8 mouse cellular contexts compared by ENCODE assay signal in the genomic region with DNA sequence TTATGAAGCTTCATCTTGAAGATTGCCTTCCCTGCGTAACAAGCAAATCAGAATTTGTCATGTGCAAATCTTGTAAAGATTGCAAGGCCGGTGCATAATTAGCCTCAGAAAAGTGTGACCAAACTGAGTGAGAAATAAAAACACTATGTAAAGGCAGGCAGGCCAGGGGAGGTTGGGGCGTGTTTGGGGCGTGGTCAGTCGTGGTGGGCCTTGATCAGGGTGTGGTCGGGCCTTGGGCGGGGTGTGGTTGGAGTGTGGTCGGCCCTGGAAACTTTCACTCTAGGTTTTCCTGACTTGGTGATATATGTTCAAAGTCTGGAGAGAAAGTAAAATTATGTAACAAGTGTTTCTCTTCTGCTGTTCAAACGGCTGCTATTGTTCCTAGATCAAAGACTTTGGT.
DNase-seq lines count a peak whose midpoint lies in the region; ATAC-seq and TF ChIP-seq lines count a peak whose summit lies in the region.

No protein-coding gene starts in this region.

- no peak for TF ChIP-seq CTCF in C2C12 (IDR thresholded peaks at IDR 0.05; ENCODE audit: control insufficient read depth, insufficient read depth, insufficient read length)
- no peak for TF ChIP-seq CTCF in hindbrain, postnatal 0 days (IDR thresholded peaks at IDR 0.05; ENCODE audit: low read depth)

- H3K4me1 ChIP-seq in lung, embryonic 16.5 days (replicated peaks; ENCODE audit: control insufficient read depth, insufficient read depth, low read length): peaks cover 16% of the 10 kb centered on the region
- peaks cover 8% of the 10 kb centered on the region; the same call in 1 of the 2 replicates for H3K4me1 ChIP-seq in hindbrain, postnatal 0 days (ENCODE audit: insufficient read depth, low read length)

- H3K4me3 ChIP-seq in C2C12 (ENCODE audit: insufficient read depth, poor library complexity, severe bottlenecking): peak overlapping the region; percentile 39
- no peak overlapping the region for H3K4me3 ChIP-seq in lung, embryonic 16.5 days (ENCODE audit: low read length)
- H3K4me3 ChIP-seq in hindbrain, postnatal 0 days (ENCODE audit: low read length): no peak overlapping the region

- WGBS in lung, embryonic 16.5 days: 45% methylated on average over 9 of the region's 9 CpGs
- 72% methylated on average over 9 of the region's 9 CpGs for WGBS in hindbrain, postnatal 0 days

- peak; percentile 67 for DNase-seq in c-Kit-negative CD71-positive TER-119-positive erythroid progenitor cells, embryonic 14.5 days (ENCODE audit: low read depth, low spot score)
- peak; percentile 77 to 86 for DNase-seq in spleen, postnatal 36 days (ENCODE audit: low spot score in 2 of 2)
- no peak for DNase-seq in Muller cell, postnatal 12 days (ENCODE audit: inconsistent ontology term)
- no peak for DNase-seq in hindbrain, postnatal 0 days (ENCODE audit: low spot score)
- no peak for DNase-seq in right cerebral cortex, postnatal 10 days (ENCODE audit: low spot score in 2 of 2)
- no peak for DNase-seq in urinary bladder, postnatal 10 days (ENCODE audit: low spot score)

- H3K9me3 ChIP-seq in lung, embryonic 16.5 days (ENCODE audit: control insufficient read depth, low read length): no peaks in the 10 kb centered on the region
- H3K9me3 ChIP-seq in hindbrain, postnatal 0 days (ENCODE audit: low read length): no peaks in the 10 kb centered on the region

- no peak overlapping the region for H3ac ChIP-seq in C2C12 (ENCODE audit: control insufficient read depth, insufficient read length, low read depth)

- no peaks in the 10 kb centered on the region for H3K79me3 ChIP-seq in C2C12 (ENCODE audit: low read depth)

- no peaks in the 10 kb centered on the region for H3K36me3 ChIP-seq in C2C12 (ENCODE audit: control insufficient read depth, insufficient read depth)
- no peaks in the 10 kb centered on the region for H3K36me3 ChIP-seq in lung, embryonic 16.5 days (ENCODE audit: control insufficient read depth, insufficient read depth, low read length)
- no peaks in the 10 kb centered on the region for H3K36me3 ChIP-seq in hindbrain, postnatal 0 days (ENCODE audit: insufficient read depth, low read length)

- no peaks in the 10 kb centered on the region for H3K79me2 ChIP-seq in C2C12 (ENCODE audit: control insufficient read depth, insufficient read depth)

- H3K4me2 ChIP-seq in lung, embryonic 16.5 days (ENCODE audit: low read depth, low read length): peak overlapping the region; percentile 35
- H3K4me2 ChIP-seq in hindbrain, postnatal 0 days (ENCODE audit: low read depth, low read length): no peak overlapping the region

- no peak overlapping the region for H3K9ac ChIP-seq in lung, embryonic 16.5 days (ENCODE audit: low read length)
- no peak overlapping the region for H3K9ac ChIP-seq in hindbrain, postnatal 0 days (replicated peaks; ENCODE audit: low read length)

- no peak for ATAC-seq in lung, embryonic 16.5 days (ENCODE audit: low read depth)
- no peak for ATAC-seq in hindbrain, postnatal 0 days

- H3K27ac ChIP-seq in lung, embryonic 16.5 days (ENCODE audit: low read length): 0 out of 2 replicates have a peak overlapping the region, but pooled peaks have one; percentile 12
- H3K27ac ChIP-seq in hindbrain, postnatal 0 days: no peak overlapping the region

- no peaks in the 10 kb centered on the region for H3K27me3 ChIP-seq in C2C12 (ENCODE audit: control insufficient read depth, insufficient read depth, insufficient read length)
- no peaks in the 10 kb centered on the region for H3K27me3 ChIP-seq in lung, embryonic 16.5 days (ENCODE audit: control insufficient read depth, insufficient read depth, low read depth, low read length)
- no peaks in the 10 kb centered on the region for H3K27me3 ChIP-seq in hindbrain, postnatal 0 days (ENCODE audit: insufficient read depth, low read length)

TF ChIP-seq in C2C12, 6 proteins besides CTCF, POLR2A, EP300 and RAD21:
- TF ChIP-seq MAX (IDR thresholded peaks at IDR 0.05): no peak
- TF ChIP-seq FOSL1 (IDR thresholded peaks at IDR 0.05; ENCODE audit: insufficient read depth, low read length, poor library complexity, severe bottlenecking): no peak
- TF ChIP-seq CEBPB (IDR thresholded peaks at IDR 0.05; ENCODE audit: low read depth): no peak
- no peak for TF ChIP-seq MYOG (IDR thresholded peaks at IDR 0.05; ENCODE audit: control insufficient read depth, extremely low read depth, insufficient read length)
- TF ChIP-seq USF1 (IDR thresholded peaks at IDR 0.05; ENCODE audit: low read depth): no peak
- TF ChIP-seq MYOD1 (IDR thresholded peaks at IDR 0.05; ENCODE audit: control insufficient read depth, insufficient read length, low read depth): no peak

Comparison
In these comparisons a context has a peak if more than half of its experiments do, and no peak if none do; other contexts are left out.
1. DNase-seq: peak in c-Kit-negative CD71-positive TER-119-positive erythroid progenitor cells, embryonic 14.5 days (single experiment) and spleen, postnatal 36 days (2 of 2); none in Muller cell, postnatal 12 days (single experiment), hindbrain, postnatal 0 days (single experiment), right cerebral cortex, postnatal 10 days (0 of 2) and urinary bladder, postnatal 10 days (single experiment).